Mouse (Mus musculus): ENCODE measurements around the gene Lrrn4cl.
"Not testable (repeated sequence)": the region's sequence is repeated elsewhere in the genome, so short reads cannot be mapped to it uniquely, and the experiment has no call there.

- TF ChIP-seq CTCF, EP300 (IDR thresholded peaks at IDR 0.05; ENCODE audit: low read depth): not testable (repeated sequence)
Measured at GRCm38 (mm10) chr19:8896231-8896630, 45.7 kb downstream of the Lrrn4cl start.
